Mouse (Mus musculus): Measurements from ENCODE around the gene Gpr156.
A peak's percentile ranks its signal among the peaks of the same experiment; 100 is the strongest.
"Not testable (repeated sequence)": the region's sequence is repeated elsewhere in the genome, so short reads cannot be mapped to it uniquely, and the experiment has no call there.

Gene Gpr156

DNA sequence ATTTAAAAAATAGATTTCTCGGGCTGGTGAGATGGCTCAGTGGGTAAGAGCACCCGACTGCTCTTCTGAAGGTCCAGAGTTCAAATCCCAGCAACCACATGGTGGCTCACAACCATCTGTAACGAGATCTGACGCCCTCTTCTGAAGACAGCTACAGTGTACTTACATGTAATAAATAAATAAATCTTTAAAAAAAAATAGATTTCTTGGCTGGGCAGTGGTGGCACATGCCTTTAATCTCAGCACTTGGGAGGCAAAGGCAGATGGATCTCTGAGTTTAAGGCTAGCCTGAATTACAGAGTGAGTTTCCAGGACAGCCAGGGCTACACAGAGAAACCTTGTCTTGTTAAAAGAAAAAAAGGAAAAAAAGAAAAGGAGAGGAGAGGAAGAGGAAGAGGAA lies 46.4 kb downstream of the Gpr156 start:
- DNase-seq = not testable (repeated sequence)

- DNase-seq = peak; percentile 36 to 57
Measured at GRCm38 (mm10) chr16:37963331-37964281, 47.3 kb downstream of the Gpr156 start.

GRCm38 (mm10) chr16:37964380-37965070 lies 48.2 kb downstream of the Gpr156 start:
- peak in 1 of 2 experiments; percentile 40 for DNase-seq

DNA sequence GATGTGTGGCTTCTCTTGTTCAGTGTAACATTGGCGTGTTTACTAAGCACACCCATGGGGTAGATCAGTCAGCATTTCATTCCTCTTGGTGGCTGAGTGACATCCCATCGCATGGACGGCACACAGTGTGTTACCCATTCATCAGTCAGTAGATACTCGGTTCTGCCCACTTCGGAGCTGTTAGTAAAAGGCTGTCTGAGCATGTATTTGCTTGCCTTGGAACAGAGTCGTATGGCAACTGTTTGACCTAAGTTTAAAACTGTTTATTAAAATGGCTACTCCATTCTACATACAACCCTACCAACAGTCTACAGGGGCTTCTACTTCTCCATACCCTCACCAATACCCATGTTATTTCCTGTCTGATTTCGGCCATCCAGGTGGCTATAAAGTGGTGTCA lies 50.6 kb downstream of the Gpr156 start:
- DNase-seq = no peak

- no peak for DNase-seq
Measured at GRCm38 (mm10) chr16:37967415-37967814, 51.1 kb downstream of the Gpr156 start.

DNA sequence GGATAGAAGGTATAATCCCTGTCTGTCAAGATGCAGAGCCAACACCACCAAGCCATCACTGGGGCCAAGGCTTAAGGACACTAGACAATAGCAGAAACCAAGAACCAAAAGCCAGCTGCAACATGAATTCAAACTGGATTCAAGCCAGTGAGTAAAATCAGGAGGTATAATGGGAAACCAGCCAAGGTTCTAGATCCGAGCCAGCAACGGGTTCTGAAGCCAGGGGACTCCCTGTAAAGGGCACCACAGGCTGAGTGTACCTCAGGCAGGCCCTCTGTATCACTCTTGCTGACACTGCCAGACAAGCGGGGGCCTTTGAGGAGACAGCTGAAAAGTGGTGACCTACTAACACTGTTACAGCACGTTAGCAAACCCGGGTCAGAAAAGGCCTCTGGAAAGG lies 55.2 kb downstream of the Gpr156 start:
- no peak for DNase-seq

GRCm38 (mm10) chr16:37972357-37972756 lies 56.1 kb downstream of the Gpr156 start:
- DNase-seq = no peak

DNA sequence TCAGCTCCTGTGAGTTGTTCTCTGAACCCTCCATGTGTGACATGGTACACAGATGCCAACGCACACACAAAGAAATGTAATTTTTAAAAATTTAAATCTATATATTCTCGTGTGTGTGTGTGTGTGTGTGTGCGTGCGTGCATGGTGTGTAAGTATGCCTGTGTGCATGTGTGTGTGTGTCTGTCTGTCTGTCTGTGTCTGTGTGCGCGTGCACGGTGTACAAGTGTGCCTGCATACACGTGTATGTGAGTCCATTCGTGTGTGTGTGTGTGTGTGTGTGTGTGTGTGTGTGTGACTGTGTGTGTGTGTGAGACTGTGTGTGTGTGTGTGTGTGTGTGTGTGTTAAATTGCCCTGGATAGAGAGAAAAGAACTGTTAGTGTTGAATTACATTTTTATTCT lies 56.9 kb downstream of the Gpr156 start:
- not testable (repeated sequence) for DNase-seq

GRCm38 (mm10) chr16:37973855-37974519 lies 57.7 kb downstream of the Gpr156 start:
- DNase-seq = peak in 1 of 2 experiments; percentile 45

DNA sequence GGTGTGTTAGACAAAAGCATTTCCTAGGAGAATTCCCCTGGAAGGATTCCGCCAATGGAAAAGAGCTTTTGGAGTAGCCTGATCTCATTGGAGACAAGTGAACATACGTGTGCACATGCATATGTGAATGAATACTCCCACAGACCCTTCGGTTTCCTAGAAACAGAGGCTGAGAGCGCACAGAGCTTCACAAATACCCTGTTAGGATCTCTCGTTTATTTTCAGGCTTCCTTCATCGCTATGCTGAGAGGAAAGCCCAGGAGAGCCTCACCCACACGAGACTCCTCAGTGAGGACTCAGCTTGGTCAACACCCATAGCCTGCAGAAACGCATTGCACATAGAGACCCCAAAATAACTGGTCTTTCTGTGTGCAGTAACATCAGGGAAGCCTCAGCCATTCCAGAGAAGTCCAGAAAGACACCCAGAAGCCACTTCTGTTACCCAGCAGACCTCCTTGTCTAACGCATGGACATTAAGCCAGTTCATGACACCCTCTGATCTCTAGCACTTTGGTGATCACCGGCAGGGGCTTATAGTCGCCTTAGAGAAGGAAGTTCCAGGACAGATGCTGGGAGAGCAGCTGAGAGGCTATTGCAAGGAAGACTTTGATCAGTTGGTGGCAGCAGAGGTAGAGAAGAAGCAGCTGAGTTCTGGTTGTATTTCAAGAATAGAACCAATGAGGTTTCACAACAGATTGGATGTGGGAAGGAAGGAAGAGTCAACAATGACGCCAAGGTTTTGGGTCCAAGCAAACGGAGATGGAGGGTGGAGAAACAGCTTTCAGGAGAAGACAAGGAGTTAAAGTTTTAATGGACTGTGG lies 58.4 kb downstream of the Gpr156 start:
- DNase-seq = peak; percentile 41 to 61

DNA sequence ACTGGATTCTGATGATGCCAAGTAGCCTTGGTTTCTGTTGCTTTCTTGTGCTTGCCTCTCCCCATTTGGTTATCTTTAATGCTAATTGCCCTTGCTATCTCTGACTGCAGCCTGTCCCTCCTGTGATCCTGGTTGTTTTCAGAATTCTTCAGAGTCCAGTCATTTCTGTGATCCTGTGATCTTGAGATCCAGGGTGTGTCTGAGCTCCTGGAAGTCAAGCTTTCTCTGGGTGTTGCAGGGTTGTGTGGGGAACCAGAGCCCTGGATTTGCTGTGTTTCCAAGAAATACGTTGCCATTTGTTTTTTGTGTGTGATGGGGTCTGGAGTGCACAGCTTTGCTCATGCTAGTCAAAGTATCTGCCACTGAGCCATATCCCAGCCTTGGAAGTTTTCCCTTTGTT lies 65.6 kb downstream of the Gpr156 start:
- DNase-seq = no peak

- no peak for DNase-seq
Measured at GRCm38 (mm10) chr16:37988211-37988865, 72.0 kb downstream of the Gpr156 start.

DNA sequence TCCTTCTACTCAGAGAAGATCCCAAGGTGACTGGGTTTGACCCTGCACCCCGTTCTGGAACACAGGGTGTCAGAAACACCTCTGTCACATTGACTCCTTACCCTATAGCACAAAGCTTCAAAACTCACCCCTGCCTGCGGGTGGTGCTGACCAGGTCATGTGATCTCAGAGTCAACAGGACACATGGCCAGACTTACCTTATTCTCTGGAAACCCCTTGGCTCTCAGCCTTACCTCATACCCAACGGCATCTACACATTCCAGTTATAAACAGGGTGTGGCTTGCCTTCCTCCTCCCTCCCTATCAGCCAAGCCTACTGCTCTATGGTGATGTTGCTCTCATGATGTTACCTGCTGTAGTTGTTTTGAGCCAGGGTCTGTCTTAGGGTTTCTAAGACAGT lies 73.5 kb downstream of the Gpr156 start:
- no peak for DNase-seq

DNA sequence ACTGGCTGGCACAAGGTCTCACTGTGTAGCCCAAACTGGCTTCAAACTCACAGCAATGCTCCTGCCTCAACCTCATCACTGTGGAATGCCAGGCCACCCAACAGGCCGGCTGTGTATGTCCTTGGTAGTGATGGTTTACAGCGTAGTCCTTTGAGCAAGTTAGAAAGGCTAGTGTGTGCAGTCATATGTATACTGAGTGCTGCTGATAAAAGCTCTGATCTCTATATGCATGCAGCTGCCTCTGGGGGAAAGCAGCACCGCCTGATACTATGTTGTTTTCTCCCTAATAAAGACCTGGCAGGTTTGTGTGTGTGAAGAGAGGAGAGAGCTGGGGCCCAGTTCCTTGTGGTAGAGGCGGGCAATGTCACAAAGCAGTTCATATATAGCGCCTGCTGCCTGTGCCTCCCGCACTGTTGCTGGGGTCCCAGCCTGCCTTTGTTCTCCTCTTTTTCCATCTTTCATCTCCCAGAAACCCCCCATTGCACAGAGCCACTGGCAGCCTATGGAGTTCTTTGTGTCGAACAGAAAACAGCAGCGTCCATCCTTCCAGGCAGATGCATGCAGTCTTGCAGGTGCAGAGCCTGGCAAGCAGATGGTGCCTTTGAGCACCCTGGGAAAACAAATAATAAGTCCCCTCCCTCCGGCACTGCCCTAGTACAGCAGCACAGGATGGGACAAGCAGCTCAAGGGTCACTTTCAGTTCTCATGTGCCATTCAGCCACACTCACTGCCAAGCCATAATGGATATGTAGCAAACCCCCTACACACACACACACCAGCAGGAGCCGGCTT lies 74.5 kb downstream of the Gpr156 start:
- peak; percentile 29 to 51 for DNase-seq

- DNase-seq = no peak
Measured at GRCm38 (mm10) chr16:37992806-37993205, 76.5 kb downstream of the Gpr156 start.

GRCm38 (mm10) chr16:37994647-37995046 lies 78.4 kb downstream of the Gpr156 start:
- peak; percentile 70 to 82 for DNase-seq

DNA sequence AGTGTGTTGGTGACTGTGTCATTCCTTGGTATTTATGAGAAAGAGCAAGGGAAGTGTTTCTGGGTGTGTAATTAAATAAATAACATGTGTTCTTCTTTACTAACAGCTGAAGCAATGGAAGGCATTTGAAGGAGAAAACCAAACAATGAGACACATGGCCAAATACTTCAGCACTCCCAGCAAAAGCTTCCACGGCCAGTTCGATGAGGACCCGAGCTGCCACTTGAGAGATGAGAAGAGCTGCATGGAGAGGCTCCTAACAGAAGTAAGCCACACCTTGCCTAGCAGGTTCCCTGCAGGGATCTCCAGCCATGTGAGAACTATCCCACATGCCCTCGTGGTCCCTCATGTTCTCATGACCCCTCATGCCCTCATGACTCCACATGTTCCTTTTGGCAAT lies 81.5 kb downstream of the Gpr156 start:
- no peak for DNase-seq

GRCm38 (mm10) chr16:37999762-38000161 lies 83.5 kb downstream of the Gpr156 start:
- DNase-seq = no peak

GRCm38 (mm10) chr16:38000178-38000577 lies 83.9 kb downstream of the Gpr156 start:
- DNase-seq = no peak

DNA sequence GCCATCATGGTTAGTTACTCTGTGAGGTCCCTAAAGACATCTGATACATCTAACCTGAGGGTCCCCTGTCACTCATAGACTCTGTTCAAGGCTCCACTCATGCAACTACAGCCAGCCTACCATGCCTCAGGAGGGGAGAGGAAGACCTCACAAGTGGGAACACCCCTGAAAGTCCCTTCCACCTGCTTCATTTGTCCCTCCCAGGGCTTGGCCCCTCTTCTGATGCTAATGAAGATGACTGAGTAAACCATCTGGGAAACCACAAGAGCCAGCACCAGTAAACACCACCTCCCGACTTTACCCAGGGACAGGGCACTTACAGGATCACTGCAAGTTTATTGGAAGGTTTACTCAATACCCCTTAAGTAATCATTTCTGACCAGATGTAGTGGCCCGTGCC lies 85.5 kb downstream of the Gpr156 start:
- no peak for DNase-seq

- no peak for DNase-seq
Measured at GRCm38 (mm10) chr16:38002485-38002884, 86.2 kb downstream of the Gpr156 start.

Measured in kidney, postnatal 4 days (tissue).